Mouse (Mus musculus) thymus, postnatal 36 days (tissue): ENCODE data around the gene Zp2.
A peak's percentile ranks its signal among the peaks of the same experiment; 100 is the strongest.

ENCODE experiments used
- DNase-seq, 2 experiments: peaks; one replicate each; pipeline ENCODE4 v3.0.0; 2022; ENCODE audit warnings: mixed read lengths in 2 of 2

Gene Zp2

GRCm38 (mm10) chr7:120128951-120129350 lies 16.1 kb downstream of the Zp2 start:
- DNase-seq = no peak

- no peak for DNase-seq
These were observed 17.4 kb downstream of the Zp2 start for GRCm38 (mm10) chr7:120127686-120128059.

- no peak for DNase-seq
These were observed 18.0 kb downstream of the Zp2 start for GRCm38 (mm10) chr7:120126976-120127685.

- no peak for DNase-seq
These were observed 20.2 kb downstream of the Zp2 start for GRCm38 (mm10) chr7:120124844-120125243.

GRCm38 (mm10) chr7:120123776-120124175 lies 21.3 kb downstream of the Zp2 start:
- no peak for DNase-seq

- no peak for DNase-seq
These were observed 27.6 kb downstream of the Zp2 start for GRCm38 (mm10) chr7:120117529-120117928.

- no peak for DNase-seq
These were observed 28.1 kb downstream of the Zp2 start for GRCm38 (mm10) chr7:120116976-120117375.

GRCm38 (mm10) chr7:120109676-120110075 lies 35.4 kb downstream of the Zp2 start:
- no peak for DNase-seq

GRCm38 (mm10) chr7:120106356-120106755 lies 38.7 kb downstream of the Zp2 start:
- no peak for DNase-seq

- DNase-seq = no peak
These were observed 40.1 kb downstream of the Zp2 start for GRCm38 (mm10) chr7:120104975-120105374.

GRCm38 (mm10) chr7:120103019-120103567 lies 42.0 kb downstream of the Zp2 start:
- DNase-seq = no peak

- peak; percentile 24 to 38 for DNase-seq
These were observed 42.7 kb downstream of the Zp2 start, which contains the start of gene Tmem159 for GRCm38 (mm10) chr7:120102164-120102972. Gene Tmem159 (plus strand): TSS chr7:120102353.

- DNase-seq = peak; percentile 9 to 18
These were observed 46.7 kb downstream of the Zp2 start for GRCm38 (mm10) chr7:120098403-120098802.

GRCm38 (mm10) chr7:120097845-120098244 lies 47.2 kb downstream of the Zp2 start:
- no peak for DNase-seq

- no peak for DNase-seq
These were observed 49.9 kb downstream of the Zp2 start, which contains the start of gene Dnah3 for GRCm38 (mm10) chr7:120095180-120095579. Gene Dnah3 (minus strand): TSS chr7:120095280.

GRCm38 (mm10) chr7:120094216-120094615 lies 50.9 kb downstream of the Zp2 start:
- no peak for DNase-seq

- DNase-seq = no peak
These were observed 52.1 kb downstream of the Zp2 start for GRCm38 (mm10) chr7:120093033-120093432.

GRCm38 (mm10) chr7:120080177-120080576 lies 64.9 kb downstream of the Zp2 start:
- no peak for DNase-seq
